Comparison of ENCODE assay signal across 10 mouse cellular contexts in the genomic region with DNA sequence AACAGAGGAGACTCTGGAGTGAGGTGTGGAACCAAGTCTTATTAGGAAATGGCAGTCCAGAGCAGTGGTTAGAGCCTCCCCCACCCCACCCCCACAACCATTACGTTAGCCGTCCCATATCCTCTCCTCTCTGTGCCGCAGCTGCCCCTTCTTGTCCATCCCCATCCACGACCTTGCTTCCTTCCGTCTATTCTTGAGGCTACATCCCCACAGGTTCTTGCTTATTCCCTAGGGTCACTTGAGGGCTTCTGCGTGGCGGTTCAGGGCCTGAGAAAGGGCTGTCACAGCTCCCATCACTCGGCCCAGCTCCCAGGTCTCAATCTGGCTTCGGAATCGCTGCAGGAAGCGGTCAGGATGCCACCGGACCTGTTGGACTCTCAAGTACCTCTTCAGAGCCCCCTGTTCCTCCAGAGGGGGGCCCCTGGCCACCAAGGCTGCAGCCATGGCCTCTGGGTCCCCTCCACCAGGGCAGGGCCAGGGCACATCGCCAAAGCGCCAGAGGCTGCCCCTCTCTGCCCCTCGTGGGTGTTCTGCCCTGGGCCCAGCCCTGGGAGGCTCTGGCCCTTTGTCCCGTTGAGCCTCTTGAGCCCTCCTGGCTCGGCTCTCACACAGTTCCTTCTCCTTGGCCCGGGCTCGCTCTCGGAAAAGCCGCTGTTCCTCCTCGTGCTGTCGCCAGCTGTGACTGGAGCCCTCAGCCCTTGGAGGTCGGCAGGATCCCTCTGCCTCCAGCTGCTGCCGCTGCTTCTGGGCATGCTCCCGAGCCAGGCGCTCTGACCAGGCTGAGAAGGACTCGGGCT. TPM values are rescaled to one million over a fixed set of nuclear protein-coding genes. Genes with fewer than 3 reads are reported as not detected.
DNase-seq lines count a peak whose midpoint lies in the region; ATAC-seq and TF ChIP-seq lines count a peak whose summit lies in the region.
"Had no signal": no experiment of that assay in that cellular context is flagged by ENCODE, and none has a peak within 500 bp of the region (broad histone marks: within the 10 kb centered on the region; RNA-seq: fewer than 3 reads in every experiment).

A gene (plus strand): TSS at position 679 of the 797 bp plus-strand sequence.

- H3K4me3 ChIP-seq in hindbrain, embryonic 10.5 days: no peak within 1 kb of the TSS
- H3K4me3 ChIP-seq in hindbrain, embryonic 14.5 days (replicated peaks; ENCODE audit: low read length): no peak within 1 kb of the TSS
- no peak within 1 kb of the TSS for H3K4me3 ChIP-seq in lung, postnatal 0 days (ENCODE audit: low read depth, low read length)

- TF ChIP-seq CTCF in lung, postnatal 0 days (IDR thresholded peaks at IDR 0.05): no peak

- no peak for DNase-seq in hindbrain, embryonic 10.5 days (ENCODE audit: low spot score)
- no peak for DNase-seq in hindbrain, embryonic 14.5 days (ENCODE audit: low spot score)
- DNase-seq in ZHBTc4 (ENCODE audit: low read depth, low spot score): peak; percentile 44
- DNase-seq in heart, postnatal 36 days: peak; percentile 59 to 66
- peak; percentile 60 for DNase-seq in lung, postnatal 0 days (ENCODE audit: low spot score)
- no peak for DNase-seq in Muller cell, postnatal 12 days (ENCODE audit: inconsistent ontology term)
- no peak for DNase-seq in thymus, adult 18-20 months
- no peak for DNase-seq in urinary bladder, adult 2 months (ENCODE audit: low spot score)

- no peak for TF ChIP-seq EP300 in lung, postnatal 0 days (IDR thresholded peaks at IDR 0.05)

- peaks cover 9% of the 10 kb centered on the region; the same call in 1 of the 2 replicates for H3K4me1 ChIP-seq in hindbrain, embryonic 10.5 days (replicated peaks)
- H3K4me1 ChIP-seq in hindbrain, embryonic 14.5 days (replicated peaks; ENCODE audit: control insufficient read depth, insufficient read depth, low read length): no peaks in the 10 kb centered on the region
- H3K4me1 ChIP-seq in lung, postnatal 0 days (ENCODE audit: insufficient read depth, low read depth, low read length): peaks cover 10% of the 10 kb centered on the region

- intact Hi-C loops in heart, postnatal 36 days (cut with DNase I): loop anchor here (2.0 kb wide), 1 partner anchor 20 kb away; no protein-coding TSS in a partner anchor

- H3K27ac ChIP-seq in hindbrain, embryonic 10.5 days: peak within 1 kb of the TSS; percentile 50
- no peak within 1 kb of the TSS for H3K27ac ChIP-seq in hindbrain, embryonic 14.5 days
- H3K27ac ChIP-seq in lung, postnatal 0 days (ENCODE audit: low read length): peak within 1 kb of the TSS; percentile 71

- H3K4me2 ChIP-seq in hindbrain, embryonic 14.5 days (replicated peaks): no peak within 1 kb of the TSS
- H3K4me2 ChIP-seq in lung, postnatal 0 days (replicated peaks; ENCODE audit: low read depth, low read length): 0 out of 2 replicates have a peak within 1 kb of the TSS, but pooled peaks have one; percentile 3

- no peak for ATAC-seq in hindbrain, embryonic 14.5 days (ENCODE audit: low FRiP score)
- peak; percentile 58 for ATAC-seq in lung, postnatal 0 days

- peaks cover 55% of the 10 kb centered on the region for H3K36me3 ChIP-seq in hindbrain, embryonic 10.5 days
- H3K36me3 ChIP-seq in hindbrain, embryonic 14.5 days (replicated peaks; ENCODE audit: control insufficient read depth, insufficient read depth): peaks cover 25% of the 10 kb centered on the region
- H3K36me3 ChIP-seq in lung, postnatal 0 days (ENCODE audit: insufficient read depth, low read length): 0 out of 2 replicates have a peak, but pooled peaks cover 10% of the 10 kb centered on the region

- H3K27me3 ChIP-seq in hindbrain, embryonic 10.5 days (ENCODE audit: insufficient read depth, poor library complexity, severe bottlenecking): no peaks in the 10 kb centered on the region
- no peaks in the 10 kb centered on the region for H3K27me3 ChIP-seq in hindbrain, embryonic 14.5 days (ENCODE audit: control insufficient read depth, insufficient read depth, low read length)
- H3K27me3 ChIP-seq in lung, postnatal 0 days (replicated peaks; ENCODE audit: insufficient read depth, low read length): no peaks in the 10 kb centered on the region

- no peak within 1 kb of the TSS for H3K9ac ChIP-seq in hindbrain, embryonic 14.5 days
- H3K9ac ChIP-seq in lung, postnatal 0 days (replicated peaks; ENCODE audit: low read depth): no peak within 1 kb of the TSS

- no peaks in the 10 kb centered on the region for H3K9me3 ChIP-seq in hindbrain, embryonic 10.5 days
- no peaks in the 10 kb centered on the region for H3K9me3 ChIP-seq in hindbrain, embryonic 14.5 days (ENCODE audit: control insufficient read depth, low read length)
- no peaks in the 10 kb centered on the region for H3K9me3 ChIP-seq in lung, postnatal 0 days (ENCODE audit: low read length)

- WGBS in hindbrain, embryonic 10.5 days: 83% methylated on average over 28 of the region's 28 CpGs
- WGBS in hindbrain, embryonic 14.5 days: 82% methylated on average over 28 of the region's 28 CpGs
- WGBS in lung, postnatal 0 days: 53% methylated on average over 28 of the region's 28 CpGs

RNA-seq across cellular contexts. Expression of the gene that starts here (rescaled TPM):
- polyA plus RNA-seq in hindbrain, embryonic 10.5 days (2016; fragmentation: Nextera tagmentation; extraction: Ambion mirVana): 0.42 and 0.46 TPM in 2 replicates
- not detected in 2 replicates for polyA plus RNA-seq in hindbrain, embryonic 14.5 days (2014; fragmentation: Nextera tagmentation; extraction: Ambion mirVana)
- total RNA-seq in heart, postnatal 36 days (2021): not detected
- 0.60 TPM in 1 of 2 replicates, not detected in the other for polyA plus RNA-seq in lung, postnatal 0 days (2015; fragmentation: Nextera tagmentation; extraction: Ambion mirVana)
- 0.18 TPM in 1 of 2 replicates, not detected in the other for polyA plus RNA-seq in urinary bladder, adult 2 months (2012; rRNA removed)
- polyA plus RNA-seq: embryonic facial prominence, embryonic 11.5 days; limb, embryonic 11.5 days had no signal

Comparison
In these comparisons a context has a peak if more than half of its experiments do, and no peak if none do; other contexts are left out.
1. Peak in DNase-seq in heart, postnatal 36 days; RNA of the gene not detected or under 1 TPM.
2. Peak in DNase-seq, ATAC-seq, H3K27ac ChIP-seq and H3K4me2 ChIP-seq in lung, postnatal 0 days; RNA of the gene not detected or under 1 TPM.